Mouse (Mus musculus): ENCODE measurements around the gene Ptprn2. TPM values are rescaled to one million over a fixed set of nuclear protein-coding genes. Genes with fewer than 3 reads are reported as not detected.

The Ptprn2 gene
- polyA plus RNA-seq, 1 experiment = 0.37 TPM

GRCm38 (mm10) chr12:116478771-116479170 lies 6.7 kb upstream of the Ptprn2 start:
- H3K4me3 ChIP-seq (ENCODE audit: low read depth, low read length) = no peak overlapping the region
- H3K27me3 ChIP-seq (ENCODE audit: control insufficient read depth, insufficient read depth, low read length, poor library complexity, severe bottlenecking) = no peaks in the 10 kb centered on the region
- no peak for TF ChIP-seq EP300 (IDR thresholded peaks at IDR 0.05; ENCODE audit: insufficient read depth, low read depth, low read length)
- no peak for TF ChIP-seq POLR2A (IDR thresholded peaks at IDR 0.05; ENCODE audit: insufficient read depth, low read length)
- no peak for TF ChIP-seq CTCF (IDR thresholded peaks at IDR 0.05; ENCODE audit: low read depth, low read length)
- no peak overlapping the region for H3K9ac ChIP-seq (ENCODE audit: low read depth, poor library complexity, severe bottlenecking)
- H3K36me3 ChIP-seq (ENCODE audit: control insufficient read depth, insufficient read depth, low read length, poor library complexity, severe bottlenecking) = no peaks in the 10 kb centered on the region
- no peaks in the 10 kb centered on the region for H3K4me1 ChIP-seq (ENCODE audit: control insufficient read depth, insufficient read depth, low read length)
- no peak overlapping the region for H3K27ac ChIP-seq (ENCODE audit: insufficient read depth, low read length)
- no peaks in the 10 kb centered on the region for H3K9me3 ChIP-seq (replicated peaks; ENCODE audit: control insufficient read depth, insufficient read depth, low read length, poor library complexity, severe bottlenecking)

DNA sequence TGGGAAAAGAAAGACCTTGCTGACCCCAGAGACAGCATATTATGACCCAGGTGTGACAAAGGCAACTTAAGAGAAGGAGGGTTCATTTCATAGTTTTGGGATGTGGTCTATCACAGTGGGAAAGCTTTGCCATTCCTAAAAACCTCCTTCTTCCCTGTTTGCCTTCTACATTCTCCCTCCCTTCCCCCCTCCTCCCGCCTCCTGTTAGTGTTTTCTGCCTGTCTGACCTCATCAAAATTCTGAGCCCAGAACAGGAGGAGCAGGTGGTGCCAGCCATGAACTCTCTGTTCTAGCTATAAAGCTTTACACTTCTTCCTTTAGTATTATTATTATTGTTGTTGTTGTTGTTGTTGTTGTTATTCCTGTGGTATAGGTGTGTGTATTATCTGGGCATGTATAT lies 3.6 kb upstream of the Ptprn2 start:
- Histone ChIP-seq H3K9me3 (replicated peaks; ENCODE audit: control insufficient read depth, insufficient read depth, low read length, poor library complexity, severe bottlenecking) (no peaks in the 10 kb centered on the region), H3K4me3 (ENCODE audit: low read depth, low read length) (no peak overlapping the region), H3K27ac (ENCODE audit: insufficient read depth, low read length) (no peak overlapping the region), H3K4me1 (ENCODE audit: control insufficient read depth, insufficient read depth, low read length) (no peaks in the 10 kb centered on the region), H3K36me3 (ENCODE audit: control insufficient read depth, insufficient read depth, low read length, poor library complexity, severe bottlenecking) (no peaks in the 10 kb centered on the region), H3K9ac (ENCODE audit: low read depth, poor library complexity, severe bottlenecking) (no peak overlapping the region), H3K27me3 (ENCODE audit: control insufficient read depth, insufficient read depth, low read length, poor library complexity, severe bottlenecking) (no peaks in the 10 kb centered on the region)
- TF ChIP-seq EP300 (IDR thresholded peaks at IDR 0.05; ENCODE audit: insufficient read depth, low read depth, low read length) (no peak), POLR2A (IDR thresholded peaks at IDR 0.05; ENCODE audit: insufficient read depth, low read length) (no peak), CTCF (IDR thresholded peaks at IDR 0.05; ENCODE audit: low read depth, low read length) (no peak)

DNA sequence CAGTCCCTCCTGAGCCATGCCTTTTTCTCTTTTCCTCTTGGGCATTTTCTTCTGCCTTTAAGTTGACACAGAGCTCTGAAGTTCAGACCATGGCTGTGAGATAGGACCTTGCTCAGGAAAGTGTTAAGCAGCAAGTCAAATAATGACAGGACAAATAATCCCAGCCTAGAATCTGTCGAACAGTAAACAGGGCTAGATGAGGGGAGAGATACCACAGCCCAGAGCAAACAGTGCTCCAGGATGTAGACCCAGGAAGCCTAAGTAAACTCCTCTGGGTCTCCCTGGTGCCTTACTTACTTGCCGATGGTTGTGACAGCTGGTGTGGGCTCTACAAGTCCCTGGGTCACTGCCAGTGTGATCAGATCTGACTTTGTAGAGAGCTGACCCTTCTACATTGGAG lies 1.9 kb upstream of the Ptprn2 start:
- Histone ChIP-seq H3K36me3 (ENCODE audit: control insufficient read depth, insufficient read depth, low read length, poor library complexity, severe bottlenecking) (no peaks in the 10 kb centered on the region), H3K9ac (ENCODE audit: low read depth, poor library complexity, severe bottlenecking) (no peak overlapping the region), H3K27ac (ENCODE audit: insufficient read depth, low read length) (no peak overlapping the region), H3K27me3 (ENCODE audit: control insufficient read depth, insufficient read depth, low read length, poor library complexity, severe bottlenecking) (no peaks in the 10 kb centered on the region), H3K4me3 (ENCODE audit: low read depth, low read length) (no peak overlapping the region), H3K4me1 (ENCODE audit: control insufficient read depth, insufficient read depth, low read length) (no peaks in the 10 kb centered on the region), H3K9me3 (replicated peaks; ENCODE audit: control insufficient read depth, insufficient read depth, low read length, poor library complexity, severe bottlenecking) (no peaks in the 10 kb centered on the region)
- no peak for TF ChIP-seq POLR2A (IDR thresholded peaks at IDR 0.05; ENCODE audit: insufficient read depth, low read length)
- TF ChIP-seq CTCF (IDR thresholded peaks at IDR 0.05; ENCODE audit: low read depth, low read length) = no peak
- TF ChIP-seq EP300 (IDR thresholded peaks at IDR 0.05; ENCODE audit: insufficient read depth, low read depth, low read length) = no peak

DNA sequence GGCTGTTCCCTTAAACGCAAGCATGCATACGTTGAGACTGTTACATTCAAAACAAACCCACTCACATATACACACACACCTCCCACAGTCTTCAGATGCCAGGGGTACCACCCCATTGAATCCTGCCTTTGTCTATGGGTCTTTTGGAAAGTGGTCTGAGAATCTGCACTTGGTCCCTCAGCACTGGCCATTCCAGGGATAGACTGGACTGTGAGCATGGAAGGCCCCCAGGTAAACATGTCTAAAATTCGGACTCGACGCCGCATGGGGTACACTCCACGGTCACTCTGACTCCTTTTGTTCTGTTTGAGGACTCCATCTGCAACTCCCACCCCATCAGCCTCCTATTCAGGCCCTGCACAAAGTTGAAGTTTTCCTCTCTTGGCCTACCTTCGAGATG lies 529 bp upstream of the Ptprn2 start:
- no peaks in the 10 kb centered on the region for H3K4me1 ChIP-seq (ENCODE audit: control insufficient read depth, insufficient read depth, low read length)
- H3K4me3 ChIP-seq (ENCODE audit: low read depth, low read length) = no peak overlapping the region
- no peak overlapping the region for H3K9ac ChIP-seq (ENCODE audit: low read depth, poor library complexity, severe bottlenecking)
- H3K27ac ChIP-seq (ENCODE audit: insufficient read depth, low read length) = no peak overlapping the region
- H3K27me3 ChIP-seq (ENCODE audit: control insufficient read depth, insufficient read depth, low read length, poor library complexity, severe bottlenecking) = no peaks in the 10 kb centered on the region
- H3K9me3 ChIP-seq (replicated peaks; ENCODE audit: control insufficient read depth, insufficient read depth, low read length, poor library complexity, severe bottlenecking) = no peaks in the 10 kb centered on the region
- TF ChIP-seq EP300 (IDR thresholded peaks at IDR 0.05; ENCODE audit: insufficient read depth, low read depth, low read length) (no peak), CTCF (IDR thresholded peaks at IDR 0.05; ENCODE audit: low read depth, low read length) (no peak), POLR2A (IDR thresholded peaks at IDR 0.05; ENCODE audit: insufficient read depth, low read length) (no peak)
- H3K36me3 ChIP-seq (ENCODE audit: control insufficient read depth, insufficient read depth, low read length, poor library complexity, severe bottlenecking) = no peaks in the 10 kb centered on the region

- no peak overlapping the region for H3K27ac ChIP-seq (ENCODE audit: insufficient read depth, low read length)
- no peaks in the 10 kb centered on the region for H3K36me3 ChIP-seq (ENCODE audit: control insufficient read depth, insufficient read depth, low read length, poor library complexity, severe bottlenecking)
- H3K4me1 ChIP-seq (ENCODE audit: control insufficient read depth, insufficient read depth, low read length) = no peaks in the 10 kb centered on the region
- no peaks in the 10 kb centered on the region for H3K27me3 ChIP-seq (ENCODE audit: control insufficient read depth, insufficient read depth, low read length, poor library complexity, severe bottlenecking)
- no peak for TF ChIP-seq POLR2A (IDR thresholded peaks at IDR 0.05; ENCODE audit: insufficient read depth, low read length)
- H3K9ac ChIP-seq (ENCODE audit: low read depth, poor library complexity, severe bottlenecking) = no peak overlapping the region
- no peaks in the 10 kb centered on the region for H3K9me3 ChIP-seq (replicated peaks; ENCODE audit: control insufficient read depth, insufficient read depth, low read length, poor library complexity, severe bottlenecking)
- peak overlapping the region; percentile 53 for H3K4me3 ChIP-seq (ENCODE audit: low read depth, low read length)
Measured at GRCm38 (mm10) chr12:116486404-116486730, 847 bp downstream of the Ptprn2 start.

- no peaks in the 10 kb centered on the region for H3K9me3 ChIP-seq (replicated peaks; ENCODE audit: control insufficient read depth, insufficient read depth, low read length, poor library complexity, severe bottlenecking)
- H3K4me1 ChIP-seq (ENCODE audit: control insufficient read depth, insufficient read depth, low read length) = no peaks in the 10 kb centered on the region
- H3K4me3 ChIP-seq (ENCODE audit: low read depth, low read length) = no peak overlapping the region
- TF ChIP-seq EP300 (IDR thresholded peaks at IDR 0.05; ENCODE audit: insufficient read depth, low read depth, low read length) (no peak), CTCF (IDR thresholded peaks at IDR 0.05; ENCODE audit: low read depth, low read length) (no peak), POLR2A (IDR thresholded peaks at IDR 0.05; ENCODE audit: insufficient read depth, low read length) (no peak)
- H3K36me3 ChIP-seq (ENCODE audit: control insufficient read depth, insufficient read depth, low read length, poor library complexity, severe bottlenecking) = no peaks in the 10 kb centered on the region
- no peak overlapping the region for H3K9ac ChIP-seq (ENCODE audit: low read depth, poor library complexity, severe bottlenecking)
- no peaks in the 10 kb centered on the region for H3K27me3 ChIP-seq (ENCODE audit: control insufficient read depth, insufficient read depth, low read length, poor library complexity, severe bottlenecking)
- no peak overlapping the region for H3K27ac ChIP-seq (ENCODE audit: insufficient read depth, low read length)
Measured at GRCm38 (mm10) chr12:116488836-116489235, 3.3 kb downstream of the Ptprn2 start.

Data from ES-Bruce4 (cell line).